35 mouse cellular contexts compared by ENCODE assay signal in the genomic region with DNA sequence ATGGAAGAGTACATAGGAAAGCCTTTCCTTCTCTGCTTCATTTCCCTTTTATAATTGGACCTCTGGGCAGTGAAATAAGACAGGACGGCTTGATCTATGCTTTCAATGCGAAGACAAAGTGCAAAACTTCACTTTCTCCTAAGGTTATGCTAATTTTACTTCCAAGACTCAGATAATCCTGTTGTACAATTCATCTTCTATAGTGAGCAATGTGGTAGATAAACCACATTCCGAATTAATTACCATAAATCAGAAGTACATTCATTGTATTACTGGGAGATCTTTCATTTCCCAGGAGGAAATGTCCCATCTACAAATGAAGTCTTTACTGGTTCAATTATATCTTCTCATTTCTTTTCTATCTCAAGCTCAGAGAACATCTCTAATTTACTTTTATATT.
"Had no signal": no experiment of that assay in that cellular context is flagged by ENCODE, and none has a peak within 500 bp of the region (broad histone marks: within the 10 kb centered on the region; RNA-seq: fewer than 3 reads in every experiment).

No protein-coding gene starts in this region.

- DNase-seq: heart, postnatal 10 days; heart, postnatal 14 days; heart, postnatal 36 days; heart, postnatal 4 days; kidney, adult 11 months; kidney, adult 18-20 months; kidney, adult 2 months; kidney, adult 8-10 months; kidney, adult 9 months; kidney, postnatal 10 days; kidney, postnatal 14 days; kidney, postnatal 25 days; kidney, postnatal 36 days; kidney, postnatal 4 days; layer of hippocampus, adult 9-11 months; layer of hippocampus, postnatal 36 days had no signal

- H3K27me3 ChIP-seq: heart, embryonic 12.5 days; heart, embryonic 13.5 days; heart, embryonic 15.5 days; hindbrain, embryonic 12.5 days; hindbrain, embryonic 13.5 days; hindbrain, embryonic 15.5 days; intestine, embryonic 15.5 days; kidney, embryonic 15.5 days had no signal

- H3K36me3 ChIP-seq: heart, embryonic 10.5 days; heart, embryonic 12.5 days; heart, embryonic 13.5 days; heart, embryonic 15.5 days; hindbrain, embryonic 10.5 days; hindbrain, embryonic 12.5 days; hindbrain, embryonic 13.5 days; hindbrain, embryonic 15.5 days; intestine, embryonic 15.5 days; kidney, embryonic 15.5 days had no signal

- H3K4me2 ChIP-seq: heart, embryonic 11.5 days; heart, embryonic 12.5 days; heart, embryonic 13.5 days; heart, embryonic 15.5 days; hindbrain, embryonic 12.5 days; hindbrain, embryonic 13.5 days; hindbrain, embryonic 14.5 days; hindbrain, embryonic 15.5 days; intestine, embryonic 15.5 days; kidney, embryonic 15.5 days had no signal

- H3K9me3 ChIP-seq: heart, embryonic 10.5 days; heart, embryonic 12.5 days; heart, embryonic 13.5 days; heart, embryonic 15.5 days; hindbrain, embryonic 10.5 days; hindbrain, embryonic 12.5 days; hindbrain, embryonic 15.5 days; intestine, embryonic 15.5 days; kidney, embryonic 15.5 days had no signal

- ATAC-seq: hindbrain, embryonic 16.5 days; hindbrain, postnatal 0 days; inflammation-experienced regulatory T-cells, adult 6 months; intestine, embryonic 15.5 days; intestine, embryonic 16.5 days; intestine, postnatal 0 days had no signal

- H3K4me1 ChIP-seq: heart, embryonic 10.5 days; heart, embryonic 12.5 days; heart, embryonic 13.5 days; heart, embryonic 15.5 days; hindbrain, embryonic 10.5 days; hindbrain, embryonic 12.5 days; hindbrain, embryonic 13.5 days; hindbrain, embryonic 15.5 days; intestine, embryonic 15.5 days; kidney, embryonic 15.5 days had no signal

- H3K27ac ChIP-seq: heart, embryonic 10.5 days; heart, embryonic 13.5 days; heart, embryonic 15.5 days; hindbrain, embryonic 10.5 days; hindbrain, embryonic 12.5 days; hindbrain, embryonic 13.5 days; hindbrain, embryonic 14.5 days; hindbrain, embryonic 15.5 days; hindbrain, postnatal 0 days; intestine, embryonic 15.5 days; kidney, embryonic 15.5 days; kidney, postnatal 0 days; layer of hippocampus, adult 2 months had no signal

- H3K9ac ChIP-seq: heart, embryonic 12.5 days; heart, embryonic 13.5 days; heart, embryonic 15.5 days; hindbrain, embryonic 12.5 days; hindbrain, embryonic 13.5 days; hindbrain, embryonic 14.5 days; hindbrain, embryonic 15.5 days; intestine, embryonic 15.5 days; kidney, embryonic 15.5 days had no signal

- H3K4me3 ChIP-seq: heart, embryonic 10.5 days; heart, embryonic 12.5 days; heart, embryonic 13.5 days; heart, embryonic 15.5 days; hindbrain, embryonic 10.5 days; hindbrain, embryonic 12.5 days; hindbrain, embryonic 13.5 days; hindbrain, embryonic 15.5 days; intestine, embryonic 15.5 days; kidney, embryonic 15.5 days; layer of hippocampus, adult 2 months had no signal
